Mouse (Mus musculus): ENCODE measurements around the gene Vwa3b.

Vwa3b gene

GRCm38 (mm10) chr1:37011626-37012209, 14.7 kb upstream of the Vwa3b start:
- DNase-seq (ENCODE audit: low spot score), result no peak

GRCm38 (mm10) chr1:37013006-37013405, 13.4 kb upstream of the Vwa3b start:
- no peak for DNase-seq (ENCODE audit: low spot score)

DNA sequence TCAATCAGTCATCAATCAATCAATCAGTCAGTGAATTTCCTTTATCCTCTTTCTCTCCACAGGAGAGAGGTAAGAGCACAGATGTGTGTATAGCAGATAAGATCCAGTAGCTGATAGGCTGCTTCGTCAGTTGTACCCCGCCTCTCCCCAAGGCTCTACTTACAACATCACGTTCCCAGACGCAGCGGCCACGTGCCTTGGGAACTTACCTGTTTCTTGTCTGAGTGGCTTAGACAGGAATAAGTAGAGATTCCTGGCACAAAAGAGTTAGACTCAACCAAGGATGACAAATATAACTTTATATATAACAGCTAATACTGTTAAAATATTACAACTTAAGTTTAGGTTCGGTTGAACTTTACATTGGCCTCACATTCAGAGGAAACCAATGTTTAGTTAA, 12.7 kb upstream of the Vwa3b start:
- DNase-seq (ENCODE audit: low spot score), result no peak

DNA sequence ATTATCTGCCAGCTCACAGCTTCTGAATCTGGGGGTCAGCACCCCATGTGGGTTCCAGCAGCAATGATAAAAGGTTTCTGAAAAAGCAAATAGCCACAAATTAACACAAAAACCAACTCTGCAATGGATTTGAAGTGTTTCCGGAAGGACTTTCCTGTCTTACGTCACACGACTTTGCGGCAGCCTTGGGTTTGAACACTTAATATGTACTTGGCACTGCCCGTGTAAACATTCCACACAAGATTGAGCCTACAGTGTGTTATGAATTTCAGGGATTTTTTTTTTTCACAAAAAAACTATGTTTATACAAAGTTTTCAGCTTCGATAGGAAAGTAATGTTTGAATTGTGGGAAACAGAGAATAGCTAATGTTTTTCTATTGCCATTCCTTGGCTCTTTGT, 7.4 kb upstream of the Vwa3b start:
- no peak for DNase-seq (ENCODE audit: low spot score)

DNA sequence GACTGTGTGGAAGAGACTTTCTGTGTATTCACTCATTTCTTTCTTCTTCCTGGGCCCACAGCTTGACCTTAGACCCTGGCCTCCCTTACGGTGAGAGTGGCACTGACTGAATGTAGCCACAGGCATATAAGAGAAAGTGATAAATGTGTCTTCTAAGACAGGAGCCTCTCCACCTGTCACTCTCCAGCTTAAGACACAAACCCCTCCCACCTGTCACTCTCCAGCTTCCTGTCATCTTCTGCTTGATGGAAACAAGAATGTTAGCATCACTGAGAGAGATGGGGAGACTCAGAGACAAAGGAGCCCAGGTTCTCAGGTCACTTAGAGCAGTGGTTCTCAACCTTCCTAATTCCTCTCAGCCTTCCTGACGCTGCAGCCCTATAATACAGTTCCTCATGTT, 3.7 kb upstream of the Vwa3b start:
- DNase-seq (ENCODE audit: low spot score), result peak; percentile 27

GRCm38 (mm10) chr1:37024736-37025135, 1.7 kb upstream of the Vwa3b start:
- no peak for DNase-seq (ENCODE audit: low spot score)

DNA sequence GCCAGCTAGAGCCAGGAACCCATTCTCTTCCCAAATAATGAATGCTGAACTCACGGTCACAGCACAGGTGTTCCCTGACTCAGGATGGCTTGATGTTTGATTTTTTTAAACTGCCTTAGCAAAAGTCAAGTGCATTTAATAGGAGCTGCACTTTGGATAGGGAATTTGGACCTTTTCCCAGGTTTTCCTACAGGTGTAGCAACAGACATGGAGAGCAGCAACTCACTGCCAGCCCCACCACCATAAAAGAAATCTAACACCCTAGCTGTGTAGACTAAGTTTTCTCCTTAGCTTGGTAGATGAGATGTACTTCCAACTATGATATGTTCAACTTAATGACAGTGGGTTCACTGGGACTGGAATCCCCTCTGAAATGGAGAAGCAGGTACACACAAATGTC, 1.0 kb upstream of the Vwa3b start:
- no peak for DNase-seq (ENCODE audit: low spot score)

- DNase-seq (ENCODE audit: low spot score), result no peak
Measured at GRCm38 (mm10) chr1:37026866-37027265, 470 bp downstream of the Vwa3b start.

GRCm38 (mm10) chr1:37028439-37029153, 2.2 kb downstream of the Vwa3b start:
- peak; percentile 59 for DNase-seq (ENCODE audit: low spot score)

GRCm38 (mm10) chr1:37029154-37029907, 2.9 kb downstream of the Vwa3b start:
- DNase-seq (ENCODE audit: low spot score), result peak; percentile 51

GRCm38 (mm10) chr1:37029942-37030341, 3.5 kb downstream of the Vwa3b start:
- DNase-seq (ENCODE audit: low spot score), result no peak

DNA sequence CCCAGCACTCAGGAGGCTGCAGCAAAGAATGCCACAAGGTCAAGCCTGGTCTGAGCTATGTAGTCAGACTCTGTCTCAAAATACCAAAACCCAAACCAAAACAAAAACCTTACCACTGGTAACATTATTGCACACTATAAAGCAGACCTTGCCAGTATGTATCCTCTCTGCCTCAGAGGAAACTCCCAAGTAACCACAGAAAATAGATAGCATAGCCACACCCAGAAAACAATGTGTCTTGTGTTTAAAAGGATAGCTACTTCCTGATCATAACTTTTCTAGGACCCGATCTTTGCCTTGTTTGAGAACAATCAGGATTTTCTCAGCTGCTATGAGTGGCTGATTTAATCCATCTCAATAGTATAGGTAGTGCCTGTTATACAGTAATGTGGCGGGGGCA, 4.3 kb downstream of the Vwa3b start:
- peak; percentile 51 for DNase-seq (ENCODE audit: low spot score)

DNA sequence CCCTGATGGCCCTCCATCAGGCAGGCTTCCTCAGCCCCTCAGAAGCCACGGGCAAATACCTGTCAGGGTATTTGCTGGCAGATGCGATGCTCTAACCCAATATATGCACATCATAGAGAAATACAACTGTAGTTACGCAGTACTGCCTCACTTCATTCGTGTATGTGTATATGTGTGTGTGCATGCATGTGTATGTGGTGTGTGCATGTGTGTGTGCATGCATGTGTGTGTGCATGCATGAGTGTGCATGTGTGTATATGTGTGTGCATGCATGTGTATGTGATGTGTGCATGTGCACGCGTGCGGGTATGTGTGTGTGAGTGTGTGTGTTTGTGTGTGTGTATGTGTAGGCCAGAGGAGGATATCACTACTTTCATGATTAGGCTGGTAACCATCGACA, 9.5 kb downstream of the Vwa3b start:
- DNase-seq (ENCODE audit: low spot score), result no peak

- DNase-seq (ENCODE audit: low spot score), result no peak
Measured at GRCm38 (mm10) chr1:37041126-37041525, 14.7 kb downstream of the Vwa3b start.

GRCm38 (mm10) chr1:37041856-37042255, 15.5 kb downstream of the Vwa3b start:
- no peak for DNase-seq (ENCODE audit: low spot score)

DNA sequence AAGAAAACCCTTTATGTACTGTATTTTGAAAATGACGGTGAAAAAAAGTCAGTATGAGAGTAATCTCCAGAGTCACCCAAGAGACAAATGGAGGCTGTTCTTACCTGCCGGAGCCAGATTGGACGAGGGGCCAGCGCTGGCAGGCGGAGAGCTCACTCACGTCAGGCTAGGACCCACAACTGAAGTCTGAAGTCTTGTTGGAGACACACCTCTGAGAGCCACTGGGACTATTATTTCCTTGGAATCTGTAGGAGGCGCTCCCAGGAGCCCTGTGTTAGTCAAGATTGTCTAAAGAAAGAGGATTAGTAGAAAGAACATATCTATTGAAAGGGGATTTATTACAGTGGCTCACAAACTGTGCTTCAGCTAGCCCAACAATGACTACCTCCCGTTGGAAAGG, 16.4 kb downstream of the Vwa3b start:
- no peak for DNase-seq (ENCODE audit: low spot score)

- DNase-seq (ENCODE audit: low spot score), result no peak
Measured at GRCm38 (mm10) chr1:37043196-37043595, 16.8 kb downstream of the Vwa3b start.

DNA sequence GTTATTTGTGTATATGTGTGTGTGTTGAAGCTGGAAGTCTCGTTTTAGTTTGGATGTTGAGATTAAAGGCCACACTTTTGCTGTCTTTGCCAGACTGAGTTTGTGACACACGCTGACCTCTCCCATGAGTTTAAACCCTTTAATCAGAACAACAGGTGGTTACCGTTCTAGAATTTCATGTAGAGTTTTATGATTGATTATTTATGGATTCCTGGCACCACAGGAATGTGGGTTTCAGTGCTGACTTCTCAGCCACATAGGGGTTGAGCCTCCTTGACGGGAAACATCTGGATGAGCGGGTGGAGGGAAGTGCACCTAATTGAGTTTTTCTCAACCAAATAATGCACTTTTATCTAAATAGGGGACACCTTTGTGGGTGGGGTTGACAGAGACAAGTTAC, 19.1 kb downstream of the Vwa3b start:
- no peak for DNase-seq (ENCODE audit: low spot score)

GRCm38 (mm10) chr1:37049159-37049558, 22.8 kb downstream of the Vwa3b start:
- no peak for DNase-seq (ENCODE audit: low spot score)

DNA sequence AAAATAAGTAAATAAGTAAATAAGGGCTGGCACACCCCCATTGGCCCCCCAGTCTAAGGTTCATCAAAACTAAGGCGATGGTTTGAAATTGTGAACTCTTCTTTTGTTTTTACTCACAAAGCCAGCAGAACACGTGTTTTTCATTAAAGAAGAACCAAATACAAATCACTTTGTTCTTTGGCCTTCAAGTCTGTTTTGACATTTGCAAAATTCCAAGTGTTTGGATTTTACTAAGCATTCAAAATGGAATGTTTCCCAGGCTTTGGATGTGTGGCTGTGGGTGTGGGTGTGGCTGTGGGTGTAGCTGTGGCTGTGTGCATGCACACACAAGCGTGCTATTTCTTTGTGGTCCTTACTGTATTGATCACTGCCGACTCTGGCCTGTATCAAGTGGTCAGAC, 27.3 kb downstream of the Vwa3b start:
- no peak for DNase-seq (ENCODE audit: low spot score)

DNA sequence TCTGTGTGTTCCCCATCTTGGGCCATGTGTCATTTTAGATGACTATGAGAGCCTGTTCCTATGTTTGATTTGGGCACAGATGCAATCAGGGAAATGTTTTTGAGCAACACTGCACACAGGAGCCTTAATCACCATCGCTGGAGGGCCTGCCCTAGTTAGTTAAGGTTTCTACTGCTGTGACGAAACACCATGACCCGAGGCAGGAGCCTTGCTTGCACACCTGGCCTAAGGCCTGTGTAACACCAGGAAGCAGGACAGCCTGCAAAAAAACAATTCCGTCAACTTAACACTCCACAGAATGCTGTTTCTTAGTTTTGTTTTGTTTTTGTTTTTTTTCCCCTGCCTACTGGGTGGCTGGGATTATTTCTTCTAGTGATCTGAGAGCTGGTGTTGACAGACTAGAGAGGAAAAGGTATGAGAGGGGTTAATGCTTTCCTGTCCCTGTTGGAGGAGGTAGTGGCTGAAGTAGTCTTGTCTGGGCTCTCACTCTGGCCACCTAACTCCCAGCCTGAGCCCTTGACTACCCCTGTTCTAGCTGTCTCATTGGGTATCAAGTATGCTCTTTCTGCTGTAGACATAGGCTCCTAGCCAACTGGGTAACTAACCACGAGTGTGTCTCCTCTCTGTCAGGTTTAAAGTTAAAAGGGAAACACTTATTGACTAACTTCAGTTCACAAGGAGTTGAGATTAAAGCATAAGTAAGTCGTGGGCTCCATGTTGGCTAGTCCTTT, 30.6 kb downstream of the Vwa3b start:
- no peak for DNase-seq (ENCODE audit: low spot score)

GRCm38 (mm10) chr1:37060856-37061255, 34.5 kb downstream of the Vwa3b start:
- DNase-seq (ENCODE audit: low spot score), result no peak

DNA sequence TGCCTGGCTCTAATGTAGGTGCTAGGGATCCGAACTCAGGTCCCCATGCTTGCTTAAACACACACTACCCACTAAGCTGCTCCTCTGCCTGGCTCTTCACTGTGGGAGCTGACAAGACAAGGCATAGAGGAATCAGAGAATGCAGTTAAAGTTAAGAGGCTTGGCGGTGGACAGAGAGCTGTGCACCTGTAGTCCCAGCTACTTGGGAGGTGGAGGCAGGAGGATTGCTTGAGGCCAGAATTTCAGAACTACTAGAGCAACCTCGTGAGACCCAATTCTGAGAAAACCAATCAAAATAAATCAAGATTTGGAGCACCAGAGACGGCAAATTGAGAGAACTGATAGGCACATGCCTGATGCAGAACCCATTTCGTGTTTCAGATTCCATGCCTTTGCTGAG, 36.7 kb downstream of the Vwa3b start:
- DNase-seq (ENCODE audit: low spot score), result no peak

Measured in T-cell, adult 2 months (primary cell).